Mouse (Mus musculus) spleen, adult 2 months (tissue): ENCODE data around the gene Gpr65. TPM values are rescaled to one million over a fixed set of nuclear protein-coding genes. Genes with fewer than 3 reads are reported as not detected.
"Not testable (repeated sequence)": the region's sequence is repeated elsewhere in the genome, so short reads cannot be mapped to it uniquely, and the experiment has no call there.

Experiments used
- DNase-seq, 2 experiments: peaks; one replicate each; pipeline versions ENCODE4 v3.0.0 to v3.0.0-alpha.2; 2012 to 2021; ENCODE audit warnings: low spot score in 2 of 2, low read depth in 1 of 2
- H3K27ac ChIP-seq: fragments of 200-500 bp; 2 replicates; pipeline ENCODE4 v1.5.1; 2012; ENCODE audit warnings: low read length, inconsistent platforms; ENCODE audit not compliant: insufficient read depth
- H3K27me3 ChIP-seq: fragments of 200-500 bp; 2 replicates; pipeline ENCODE4 v1.6.1; 2012; ENCODE audit warnings: mild to moderate bottlenecking, moderate library complexity, low read length, inconsistent platforms; ENCODE audit not compliant: control insufficient read depth, insufficient read depth
- H3K36me3 ChIP-seq: fragments of 200-500 bp; 2 replicates; pipeline ENCODE4 v1.6.1; 2012; ENCODE audit warnings: mild to moderate bottlenecking, low read length, inconsistent platforms; ENCODE audit not compliant: control insufficient read depth, insufficient read depth
- H3K4me1 ChIP-seq: fragments of 200-500 bp; 2 replicates; pipeline ENCODE4 v1.6.1; 2011; ENCODE audit warnings: inconsistent platforms; ENCODE audit not compliant: control insufficient read depth, insufficient read depth, insufficient read length
- H3K4me3 ChIP-seq: fragments of 200-500 bp; 2 replicates; pipeline ENCODE4 v1.5.1; 2011; ENCODE audit warnings: mild to moderate bottlenecking, inconsistent platforms; ENCODE audit not compliant: insufficient read depth, insufficient read length; ENCODE audit errors: extremely low read depth
- CTCF ChIP-seq: fragments of 200-500 bp; IDR thresholded peaks from 2 replicates; pipeline ENCODE4 v1.5.1; 2011; ENCODE audit warnings: mild to moderate bottlenecking, inconsistent platforms; ENCODE audit not compliant: insufficient read depth, insufficient read length, insufficient replicate concordance; ENCODE audit errors: extremely low read depth
- POLR2A ChIP-seq: fragments of 200-500 bp; IDR thresholded peaks from 2 replicates; pipeline ENCODE4 v1.6.1; 2011; ENCODE audit warnings: low read depth, low read length, inconsistent platforms
- WGBS: fragments of 180-500 bp; shearing (Covaris S2); methylation state at CpG from one replicate; pipeline ENCODE4 v1.1.7; 2018; 5-methylcytosine and 5-hydroxymethylcytosine counted together
- polyA plus RNA-seq: library from polyadenylated mRNA; depleted of rRNA; stranded (reverse); fragments of >200 nt; gene quantifications from 2 replicates; pipeline ENCODE4 v1.2.3, GENCODE M21; 2012; rRNA removed

Gene Gpr65
- polyA plus RNA-seq, result 8.6 and 9.2 TPM in 2 replicates

- no peak for DNase-seq
- 19% methylated on average over 13 of the region's 13 CpGs for WGBS
- TF ChIP-seq POLR2A (no peak), CTCF (no peak)
- Histone ChIP-seq H3K4me3 (peak within 1 kb of the TSS; percentile 62), H3K36me3 (no peaks in the 10 kb centered on the region; the same call in 1 of the 2 replicates), H3K4me1 (peaks cover 22% of the 10 kb centered on the region; the same call in 1 of the 2 replicates), H3K27ac (peak within 1 kb of the TSS; percentile 89), H3K27me3 (no peaks in the 10 kb centered on the region)
Measured at GRCm38 (mm10) chr12:98268441-98269369, at the start of gene Gpr65. TSS of gene Gpr65 (plus strand) at chr12:98268635.

GRCm38 (mm10) chr12:98223286-98223685 is 45.1 kb upstream of the Gpr65 start:
- Histone ChIP-seq H3K27me3 (no peaks in the 10 kb centered on the region), H3K36me3 (no peaks in the 10 kb centered on the region), H3K27ac (no peak overlapping the region), H3K4me1 (no peaks in the 10 kb centered on the region), H3K4me3 (no peak overlapping the region)
- DNase-seq, result no peak
- WGBS, result 42% methylated on average over 5 of the region's 5 CpGs
- TF ChIP-seq POLR2A (no peak), CTCF (no peak)

- WGBS, result 71% methylated on average over 2 of the region's 2 CpGs
- H3K27ac ChIP-seq, result no peak overlapping the region
- DNase-seq, result no peak
- H3K27me3 ChIP-seq, result no peaks in the 10 kb centered on the region
- TF ChIP-seq POLR2A (no peak), CTCF (no peak)
- H3K36me3 ChIP-seq, result no peaks in the 10 kb centered on the region
- no peaks in the 10 kb centered on the region for H3K4me1 ChIP-seq
- H3K4me3 ChIP-seq, result no peak overlapping the region
Measured at GRCm38 (mm10) chr12:98227037-98227436, 41.4 kb upstream of the Gpr65 start.

GRCm38 (mm10) chr12:98238478-98238877 is 30.0 kb upstream of the Gpr65 start:
- DNase-seq, H3K27me3 ChIP-seq, H3K27ac ChIP-seq, H3K36me3 ChIP-seq, H3K4me3 ChIP-seq, H3K4me1 ChIP-seq: not testable (repeated sequence)
- WGBS, result 55% methylated on average over 6 of the region's 6 CpGs

GRCm38 (mm10) chr12:98244161-98244560 is 24.3 kb upstream of the Gpr65 start:
- no peak overlapping the region for H3K4me3 ChIP-seq
- WGBS, result 79% methylated on average over 4 of the region's 4 CpGs
- no peaks in the 10 kb centered on the region for H3K36me3 ChIP-seq
- H3K27me3 ChIP-seq, result no peaks in the 10 kb centered on the region
- TF ChIP-seq POLR2A, result no peak
- no peak for TF ChIP-seq CTCF
- DNase-seq, result no peak
- H3K4me1 ChIP-seq, result no peaks in the 10 kb centered on the region
- no peak overlapping the region for H3K27ac ChIP-seq

- no peaks in the 10 kb centered on the region for H3K27me3 ChIP-seq
- H3K36me3 ChIP-seq, result no peaks in the 10 kb centered on the region
- no peak for DNase-seq
- H3K4me3 ChIP-seq, result no peak overlapping the region
- WGBS, result 78% methylated on average over 5 of the region's 5 CpGs
- no peak overlapping the region for H3K27ac ChIP-seq
- TF ChIP-seq POLR2A, result no peak
- no peaks in the 10 kb centered on the region for H3K4me1 ChIP-seq
Measured at GRCm38 (mm10) chr12:98244865-98245264, 23.6 kb upstream of the Gpr65 start.

GRCm38 (mm10) chr12:98246835-98247234 is 21.6 kb upstream of the Gpr65 start:
- Histone ChIP-seq H3K27me3 (no peaks in the 10 kb centered on the region), H3K36me3 (no peaks in the 10 kb centered on the region), H3K27ac (no peak overlapping the region), H3K4me3 (no peak overlapping the region), H3K4me1 (no peaks in the 10 kb centered on the region)
- WGBS, result 11% methylated on average over 4 of the region's 4 CpGs
- peak in 1 of 2 experiments; percentile 39 for DNase-seq
- TF ChIP-seq POLR2A (no peak), CTCF (no peak)
